Mouse (Mus musculus): ENCODE measurements around the gene Sim2. TPM values are rescaled to one million over a fixed set of nuclear protein-coding genes. Genes with fewer than 3 reads are reported as not detected.

Sim2 gene
- total and polyA plus RNA-seq, 2 experiments from 2014 or later: not detected

- Histone ChIP-seq H3K4me2 (ENCODE audit: low read depth, low read length) (peak overlapping the region; percentile 73), H3K9me3 (replicated peaks; ENCODE audit: control insufficient read depth, low read length) (no peaks in the 10 kb centered on the region), H3K36me3 (replicated peaks; ENCODE audit: control insufficient read depth, insufficient read depth, low read length) (no peaks in the 10 kb centered on the region), H3K4me1 (ENCODE audit: control insufficient read depth, insufficient read depth) (peaks cover 13% of the 10 kb centered on the region; the same call in 1 of the 2 replicates), H3K27me3 (ENCODE audit: control insufficient read depth, insufficient read depth, low read length) (peaks cover 49% of the 10 kb centered on the region), H3K4me3 (ENCODE audit: low read depth, low read length) (peak overlapping the region; percentile 48), H3K27ac (ENCODE audit: low read depth) (no peak overlapping the region), H3K9ac (replicated peaks; ENCODE audit: low read depth, low read length) (peak overlapping the region; percentile 22; the same call in 1 of the 2 replicates)
- no peak for TF ChIP-seq CTCF (IDR thresholded peaks at IDR 0.05; ENCODE audit: low read depth)
- no peak for TF ChIP-seq EP300 (IDR thresholded peaks at IDR 0.05; ENCODE audit: low read depth)
- WGBS: 3% methylated on average over 72 of the region's 83 CpGs
- ATAC-seq (ENCODE audit: insufficient read depth, low read depth) (no peak), DNase-seq (ENCODE audit: low spot score) (no peak)
Observed at GRCm38 (mm10) chr16:94125172-94125981, 40.6 kb downstream of the Sim2 start.

GRCm38 (mm10) chr16:94126200-94126599 lies 41.5 kb downstream of the Sim2 start:
- Histone ChIP-seq H3K4me3 (ENCODE audit: low read depth, low read length) (no peak overlapping the region), H3K27me3 (ENCODE audit: control insufficient read depth, insufficient read depth, low read length) (peaks cover 46% of the 10 kb centered on the region)

GRCm38 (mm10) chr16:94128236-94128835 lies 43.6 kb downstream of the Sim2 start:
- DNase-seq (ENCODE audit: low spot score) (no peak), ATAC-seq (ENCODE audit: insufficient read depth, low read depth) (no peak)
- Histone ChIP-seq H3K4me2 (ENCODE audit: low read depth, low read length) (no peak overlapping the region), H3K4me3 (ENCODE audit: low read depth, low read length) (no peak overlapping the region), H3K27ac (ENCODE audit: low read depth) (no peak overlapping the region), H3K9me3 (replicated peaks; ENCODE audit: control insufficient read depth, low read length) (no peaks in the 10 kb centered on the region), H3K36me3 (replicated peaks; ENCODE audit: control insufficient read depth, insufficient read depth, low read length) (no peaks in the 10 kb centered on the region), H3K27me3 (ENCODE audit: control insufficient read depth, insufficient read depth, low read length) (peaks cover 41% of the 10 kb centered on the region), H3K9ac (replicated peaks; ENCODE audit: low read depth, low read length) (no peak overlapping the region), H3K4me1 (ENCODE audit: control insufficient read depth, insufficient read depth) (peaks cover 9% of the 10 kb centered on the region; the same call in 1 of the 2 replicates)
- TF ChIP-seq CTCF (IDR thresholded peaks at IDR 0.05; ENCODE audit: low read depth): no peak
- no peak for TF ChIP-seq EP300 (IDR thresholded peaks at IDR 0.05; ENCODE audit: low read depth)
- WGBS: 58% methylated on average over 2 of the region's 2 CpGs

More at GRCm38 (mm10) chr16:94126200-94126599, 41.5 kb downstream of the Sim2 start:
- Histone ChIP-seq H3K9me3 (replicated peaks; ENCODE audit: control insufficient read depth, low read length) (no peaks in the 10 kb centered on the region), H3K36me3 (replicated peaks; ENCODE audit: control insufficient read depth, insufficient read depth, low read length) (no peaks in the 10 kb centered on the region), H3K27ac (ENCODE audit: low read depth) (no peak overlapping the region), H3K4me1 (ENCODE audit: control insufficient read depth, insufficient read depth) (peaks cover 13% of the 10 kb centered on the region; the same call in 1 of the 2 replicates), H3K4me2 (ENCODE audit: low read depth, low read length) (no peak overlapping the region), H3K9ac (replicated peaks; ENCODE audit: low read depth, low read length) (no peak overlapping the region)
- ATAC-seq (ENCODE audit: insufficient read depth, low read depth): no peak
- TF ChIP-seq CTCF (IDR thresholded peaks at IDR 0.05; ENCODE audit: low read depth) (no peak), EP300 (IDR thresholded peaks at IDR 0.05; ENCODE audit: low read depth) (no peak)
- 51% methylated on average over 9 of the region's 9 CpGs for WGBS
- no peak for DNase-seq (ENCODE audit: low spot score)

GRCm38 (mm10) chr16:94134218-94134617 lies 49.5 kb downstream of the Sim2 start:
- Histone ChIP-seq H3K27ac (ENCODE audit: low read depth) (no peak overlapping the region), H3K4me3 (ENCODE audit: low read depth, low read length) (no peak overlapping the region), H3K4me2 (ENCODE audit: low read depth, low read length) (no peak overlapping the region), H3K9ac (replicated peaks; ENCODE audit: low read depth, low read length) (no peak overlapping the region), H3K9me3 (replicated peaks; ENCODE audit: control insufficient read depth, low read length) (no peaks in the 10 kb centered on the region), H3K27me3 (ENCODE audit: control insufficient read depth, insufficient read depth, low read length) (no peaks in the 10 kb centered on the region), H3K36me3 (replicated peaks; ENCODE audit: control insufficient read depth, insufficient read depth, low read length) (0 out of 2 replicates have a peak, but pooled peaks cover 3% of the 10 kb centered on the region), H3K4me1 (ENCODE audit: control insufficient read depth, insufficient read depth) (no peaks in the 10 kb centered on the region)
- no peak for ATAC-seq (ENCODE audit: insufficient read depth, low read depth)
- DNase-seq (ENCODE audit: low spot score): no peak
- WGBS: 80% methylated on average over 10 of the region's 10 CpGs
- TF ChIP-seq EP300 (IDR thresholded peaks at IDR 0.05; ENCODE audit: low read depth): no peak
- no peak for TF ChIP-seq CTCF (IDR thresholded peaks at IDR 0.05; ENCODE audit: low read depth)

GRCm38 (mm10) chr16:94140746-94141145 lies 56.0 kb downstream of the Sim2 start:
- DNase-seq (ENCODE audit: low spot score): no peak
- TF ChIP-seq EP300 (IDR thresholded peaks at IDR 0.05; ENCODE audit: low read depth) (no peak), CTCF (IDR thresholded peaks at IDR 0.05; ENCODE audit: low read depth) (no peak)
- 59% methylated on average over 10 of the region's 10 CpGs for WGBS
- Histone ChIP-seq H3K36me3 (replicated peaks; ENCODE audit: control insufficient read depth, insufficient read depth, low read length) (no peaks in the 10 kb centered on the region), H3K27ac (ENCODE audit: low read depth) (no peak overlapping the region), H3K9me3 (replicated peaks; ENCODE audit: control insufficient read depth, low read length) (no peaks in the 10 kb centered on the region), H3K4me1 (ENCODE audit: control insufficient read depth, insufficient read depth) (no peaks in the 10 kb centered on the region), H3K4me2 (ENCODE audit: low read depth, low read length) (no peak overlapping the region), H3K4me3 (ENCODE audit: low read depth, low read length) (no peak overlapping the region), H3K9ac (replicated peaks; ENCODE audit: low read depth, low read length) (no peak overlapping the region), H3K27me3 (ENCODE audit: control insufficient read depth, insufficient read depth, low read length) (no peaks in the 10 kb centered on the region)
- no peak for ATAC-seq (ENCODE audit: insufficient read depth, low read depth)

All from heart, postnatal 0 days (tissue).